Mouse (Mus musculus) natural killer cell, adult 2 months (primary cell): Measurements from ENCODE around the gene Cxcr1.

Experiments
- DNase-seq, 2 experiments: peaks; one replicate each; pipeline ENCODE4 v3.0.0; 2022; ENCODE audit warnings: low spot score in 2 of 2

The Cxcr1 gene

DNA sequence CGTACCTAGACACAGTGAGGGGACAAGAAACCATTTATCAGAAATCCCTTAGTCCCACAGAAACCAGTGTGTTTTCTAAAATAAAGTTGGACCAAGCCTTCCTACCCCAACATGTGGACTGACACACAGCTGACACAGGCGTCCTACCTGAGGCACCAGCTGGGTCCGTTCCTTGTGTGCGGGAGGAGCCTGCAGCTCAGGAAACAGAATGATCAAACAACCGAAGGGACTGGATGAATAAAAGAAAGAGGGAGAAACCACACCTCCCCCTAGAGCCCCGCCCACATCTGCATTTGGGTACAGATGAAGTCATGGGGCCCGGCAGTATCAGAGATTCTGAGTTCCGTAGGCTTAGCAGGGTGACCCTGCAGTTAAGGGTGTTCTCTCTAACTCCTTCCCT is at the start of gene Cxcr1:
Gene Cxcr1 (minus strand): TSS at position 187 of the 400 bp plus-strand sequence.
- no peak for DNase-seq

DNA sequence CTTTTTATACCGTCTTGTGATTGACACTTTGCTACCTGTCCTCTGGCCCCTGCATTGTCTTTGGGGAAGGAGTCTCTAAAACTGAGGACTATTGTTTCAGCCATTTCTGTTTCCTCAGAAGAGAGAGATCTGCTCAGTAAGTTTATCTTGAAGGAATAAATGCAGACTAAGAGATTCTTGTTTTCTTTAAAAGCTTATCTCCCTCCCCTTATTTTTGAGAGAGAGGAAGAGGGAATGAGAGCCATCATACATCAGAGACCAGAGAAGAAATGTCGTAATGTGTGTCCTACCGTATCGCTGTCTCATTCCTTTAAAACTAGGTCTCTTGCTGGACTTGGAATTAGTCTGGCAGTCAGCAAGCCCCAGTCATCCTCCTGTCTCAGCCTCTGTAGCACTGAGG is 46.4 kb upstream of the Cxcr1 start:
- no peak for DNase-seq

DNA sequence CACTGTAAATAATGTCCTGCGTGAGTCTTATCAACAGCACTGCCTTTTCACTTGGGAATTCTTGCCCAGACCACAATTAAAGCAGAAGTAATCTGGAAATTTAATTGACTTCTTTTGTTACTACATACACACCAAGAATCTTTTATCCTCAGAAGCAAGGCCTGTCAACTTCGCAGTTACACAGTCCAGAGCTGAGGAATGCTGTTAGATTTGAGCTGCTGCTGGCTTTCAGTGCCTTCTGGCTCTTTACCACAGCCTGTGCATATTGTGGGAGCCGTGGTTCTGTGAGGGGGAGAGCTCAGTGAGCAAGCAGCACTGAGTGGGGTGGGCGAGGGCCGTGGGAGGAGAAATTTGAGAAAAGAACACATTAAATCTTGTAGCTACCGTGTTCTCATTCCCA is 45.9 kb upstream of the Cxcr1 start:
- DNase-seq, result no peak

DNA sequence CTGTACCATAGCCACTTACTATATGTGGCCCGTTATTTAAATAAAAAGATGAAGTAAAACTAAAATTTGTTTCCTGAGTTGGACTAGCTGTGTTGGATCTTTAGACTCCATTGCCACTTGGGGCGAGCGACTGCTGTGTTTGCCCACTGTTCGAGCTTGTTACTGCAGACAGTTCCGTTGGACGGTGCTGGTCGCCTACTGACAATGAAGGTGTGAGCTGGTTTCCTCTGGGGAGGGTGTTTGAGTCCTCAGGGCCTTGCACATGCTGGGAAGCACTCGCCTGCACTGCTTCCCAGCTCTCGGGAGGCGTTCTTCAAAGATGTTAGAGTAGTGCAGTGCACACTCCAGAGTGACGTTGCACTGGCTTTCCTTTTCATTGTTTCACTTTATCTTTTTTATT is 45.2 kb upstream of the Cxcr1 start:
- DNase-seq, result peak; percentile 31 to 44

DNA sequence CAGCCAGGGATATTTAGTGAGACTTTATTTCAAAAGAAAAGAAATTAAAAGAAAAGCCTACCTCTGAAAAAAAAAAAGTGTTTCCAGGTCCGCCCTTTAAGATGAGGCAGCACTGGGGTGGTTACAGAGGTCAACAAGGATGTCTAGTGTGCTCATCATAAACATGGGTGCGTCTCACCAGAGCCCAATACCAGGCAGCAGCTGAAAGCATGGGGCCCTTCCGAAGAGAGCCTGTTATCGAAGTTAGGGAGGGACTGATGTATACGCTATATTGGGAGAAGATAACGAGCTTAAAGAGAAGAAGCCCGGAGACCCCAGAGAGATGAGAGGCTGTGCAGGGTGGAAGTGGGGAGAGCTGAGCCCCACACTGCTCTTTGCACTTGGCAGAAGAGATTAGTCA is 44.7 kb upstream of the Cxcr1 start:
- DNase-seq, result peak in 1 of 2 experiments; percentile 21

DNA sequence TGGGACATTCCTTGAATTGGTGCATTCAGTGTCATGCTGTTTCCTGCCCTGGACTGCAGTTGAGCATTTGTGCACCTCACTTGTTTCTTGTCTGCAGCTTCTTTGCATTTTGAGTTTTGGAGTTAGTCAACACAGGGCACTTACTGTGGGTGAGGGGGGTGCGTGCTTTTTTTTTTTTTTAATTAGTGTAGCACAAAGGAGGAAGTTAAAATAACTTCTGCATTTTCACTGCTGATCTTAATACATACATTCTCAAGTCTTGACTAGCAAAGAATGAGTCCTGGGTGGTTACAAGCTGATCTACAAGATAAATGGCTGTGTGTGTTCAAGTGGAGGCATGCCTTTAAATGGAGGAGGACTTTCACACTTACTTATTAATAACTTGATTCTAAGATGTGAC is 43.7 kb upstream of the Cxcr1 start:
- peak in 1 of 2 experiments; percentile 31 for DNase-seq

DNA sequence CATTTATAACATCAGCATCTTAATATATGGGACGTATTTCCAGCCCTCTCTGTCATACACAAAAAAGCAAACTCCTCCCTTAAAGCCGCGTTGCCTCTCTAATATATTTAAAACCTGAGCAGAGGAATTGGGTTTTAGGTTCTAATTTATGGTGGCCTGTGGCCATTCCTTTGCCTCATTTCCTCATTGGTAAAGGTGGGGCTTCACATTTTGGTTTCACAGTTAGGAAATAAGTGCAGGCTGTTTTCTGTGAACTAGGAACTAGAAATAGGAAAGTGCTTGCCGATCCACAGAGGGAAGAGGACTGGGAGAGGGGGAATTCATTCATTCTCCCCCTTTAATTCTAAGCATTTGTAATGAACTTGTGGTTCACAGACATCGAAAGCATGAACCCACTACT is 43.2 kb upstream of the Cxcr1 start:
- no peak for DNase-seq

DNA sequence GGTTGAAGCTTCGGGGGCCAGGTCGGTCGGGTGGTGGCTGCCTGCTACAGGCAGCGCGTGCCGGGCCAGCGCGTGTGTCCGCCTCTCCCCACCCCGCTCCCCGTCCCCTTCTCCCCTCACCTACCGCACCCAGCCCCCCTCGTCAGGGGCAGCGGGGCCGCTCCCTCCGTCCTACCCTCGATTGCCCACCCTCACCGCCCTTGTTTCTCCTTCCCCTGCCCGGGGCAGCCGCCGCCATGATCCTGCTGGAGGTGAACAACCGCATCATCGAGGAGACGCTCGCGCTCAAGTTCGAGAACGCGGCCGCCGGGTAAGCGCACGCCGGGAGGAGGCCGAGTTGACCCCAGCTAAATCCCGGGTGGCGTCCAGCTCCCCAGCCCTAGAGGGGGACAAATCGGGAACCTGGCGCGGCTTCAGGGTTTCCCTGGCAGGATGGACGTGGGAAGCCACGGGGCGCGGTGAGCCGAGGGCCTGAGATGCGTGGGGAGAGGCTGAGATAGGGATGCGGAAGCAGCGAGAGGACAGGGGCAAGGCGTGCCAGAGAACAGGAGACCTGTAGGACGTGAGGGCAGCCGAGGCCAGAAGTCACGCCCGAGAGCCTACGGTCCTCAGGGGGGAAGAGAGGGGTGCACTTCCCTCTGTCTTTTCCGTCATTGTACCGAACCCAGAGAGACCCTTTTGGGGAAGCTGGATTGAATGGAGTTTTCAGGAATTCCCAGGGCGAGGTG is 42.3 kb upstream of the Cxcr1 start:
- DNase-seq, result peak; percentile 31 to 41

DNA sequence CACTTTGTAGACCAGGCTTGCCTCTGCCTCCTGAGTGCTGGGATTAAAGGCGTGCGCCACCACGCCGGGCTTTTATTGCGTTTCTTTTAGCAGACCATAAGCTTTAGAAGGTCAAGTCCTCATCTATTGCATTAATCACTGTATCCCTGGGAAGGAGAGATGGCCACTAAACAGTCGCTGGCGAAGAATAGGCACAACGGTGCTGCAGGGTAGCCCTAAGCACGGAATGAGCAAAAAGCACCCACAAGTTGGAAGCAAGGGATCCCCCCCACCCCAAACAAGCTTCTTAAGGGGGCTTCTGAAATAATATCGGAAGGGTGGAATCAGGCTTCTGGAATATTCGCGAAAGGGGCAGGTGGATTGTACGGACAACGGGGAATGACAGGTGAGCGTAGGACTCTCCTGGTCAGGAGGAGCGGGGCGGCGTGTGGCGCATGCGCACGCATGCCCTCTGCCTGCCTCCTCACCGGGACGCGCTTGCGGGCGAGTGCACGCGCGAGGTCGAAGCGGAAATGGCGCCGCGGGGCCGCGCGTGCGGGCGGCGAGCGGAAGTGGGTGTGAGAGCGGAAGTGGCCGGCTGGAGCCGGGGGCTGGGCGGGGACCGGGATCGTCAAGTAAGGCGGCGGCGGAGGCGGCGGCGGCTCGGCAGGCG is 41.6 kb upstream of the Cxcr1 start, which contains the start of gene Arpc2:
Gene Arpc2 (plus strand): TSS at position 147 of the 652 bp plus-strand sequence.
- peak; percentile 97 to 98 for DNase-seq

DNA sequence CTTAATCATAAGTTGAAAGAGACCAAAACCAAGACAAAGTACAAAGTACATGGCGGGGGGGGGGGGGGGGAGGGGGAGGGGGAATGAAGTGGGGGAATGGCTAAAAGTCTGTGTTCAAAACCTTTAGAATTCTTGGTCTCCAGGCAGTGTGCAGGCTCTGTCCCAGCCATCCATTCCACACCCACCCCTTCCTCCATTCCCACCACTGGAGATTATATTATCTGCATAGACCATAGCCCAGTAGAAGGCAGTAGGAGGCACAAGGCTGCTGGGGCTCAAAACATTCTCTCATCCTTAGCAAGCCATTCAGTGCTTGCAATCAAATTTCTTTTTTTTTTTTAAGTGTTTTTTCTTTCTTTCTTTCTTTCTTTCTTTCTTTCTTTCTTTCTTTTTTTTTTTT is 36.6 kb upstream of the Cxcr1 start:
- no peak for DNase-seq

DNA sequence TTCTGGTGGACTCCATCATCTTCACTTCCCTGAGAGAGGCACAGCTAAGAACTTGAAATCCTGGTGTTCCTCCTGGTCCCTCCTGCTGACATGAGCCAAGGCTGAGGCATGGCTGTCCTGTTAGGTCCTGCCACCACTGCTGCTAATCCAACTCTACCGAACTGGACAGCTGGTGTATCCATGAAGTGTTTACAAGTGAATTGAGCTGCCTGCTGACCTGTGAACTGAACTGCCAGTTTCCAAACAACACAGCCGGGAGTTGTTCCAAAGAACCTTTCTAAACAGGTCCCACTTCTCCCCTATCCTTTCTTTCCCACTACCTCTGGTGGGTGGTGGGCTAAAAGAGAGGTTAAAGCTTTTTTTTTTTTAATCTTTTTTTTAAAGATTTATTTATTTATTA is 35.5 kb upstream of the Cxcr1 start:
- no peak for DNase-seq

DNA sequence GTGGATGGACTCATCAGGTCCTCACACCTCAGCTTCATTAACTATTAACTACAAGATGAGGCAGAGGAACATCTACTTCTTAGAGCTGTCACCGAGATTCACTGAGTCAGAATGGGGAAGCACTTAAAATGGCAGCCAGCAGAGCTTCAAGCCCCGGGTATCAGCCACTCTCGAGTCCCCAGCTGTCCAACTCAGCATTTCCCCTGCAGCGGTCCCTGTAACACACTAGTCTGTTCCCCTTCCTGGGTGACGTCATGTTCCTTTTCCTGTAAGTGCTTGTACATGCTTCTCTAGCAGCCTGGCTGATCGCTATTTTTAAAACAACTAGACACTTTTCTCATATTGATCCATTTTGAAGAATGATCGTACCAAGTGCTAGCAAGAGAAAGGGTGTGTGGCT is 32.9 kb upstream of the Cxcr1 start:
- DNase-seq, result peak; percentile 69 to 78

DNA sequence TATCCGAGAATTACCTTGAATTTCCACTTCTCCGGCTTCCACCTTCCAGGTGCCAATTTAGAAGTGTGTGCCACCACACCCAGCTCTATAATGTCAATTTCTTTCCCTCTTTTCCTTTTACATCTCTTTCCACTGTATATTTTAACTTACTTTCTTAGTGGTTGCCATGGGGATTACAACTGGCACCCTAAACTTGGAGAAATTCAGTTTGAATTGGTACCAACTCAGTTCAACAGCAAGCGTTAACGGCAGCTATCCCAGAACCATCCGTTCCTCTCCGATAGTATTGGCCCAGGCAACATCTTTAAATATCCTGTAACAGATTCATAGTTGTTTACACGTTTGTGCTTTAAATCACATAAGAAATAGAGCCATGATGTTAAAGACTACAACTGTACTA is 25.5 kb upstream of the Cxcr1 start:
- no peak for DNase-seq

DNA sequence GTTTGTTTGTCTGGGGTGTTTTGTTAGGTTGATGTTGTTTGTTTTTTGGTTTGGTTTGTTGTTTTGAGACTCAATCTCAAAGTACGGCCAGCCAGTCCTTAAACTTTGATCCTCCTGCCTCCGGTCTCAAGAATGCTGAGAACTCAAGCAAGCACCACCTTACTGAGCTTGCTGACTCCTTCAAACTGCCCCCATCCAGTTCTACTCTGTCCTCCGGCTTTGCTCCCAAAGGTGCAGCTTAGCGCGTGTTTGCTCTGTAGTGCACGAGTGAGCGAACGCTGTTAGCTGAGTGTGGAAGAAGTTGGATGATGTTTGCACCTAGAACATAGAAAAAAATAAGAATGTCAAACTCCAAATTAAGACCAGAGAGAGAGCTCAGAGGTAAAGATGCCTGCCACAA is 14.5 kb upstream of the Cxcr1 start:
- no peak for DNase-seq

DNA sequence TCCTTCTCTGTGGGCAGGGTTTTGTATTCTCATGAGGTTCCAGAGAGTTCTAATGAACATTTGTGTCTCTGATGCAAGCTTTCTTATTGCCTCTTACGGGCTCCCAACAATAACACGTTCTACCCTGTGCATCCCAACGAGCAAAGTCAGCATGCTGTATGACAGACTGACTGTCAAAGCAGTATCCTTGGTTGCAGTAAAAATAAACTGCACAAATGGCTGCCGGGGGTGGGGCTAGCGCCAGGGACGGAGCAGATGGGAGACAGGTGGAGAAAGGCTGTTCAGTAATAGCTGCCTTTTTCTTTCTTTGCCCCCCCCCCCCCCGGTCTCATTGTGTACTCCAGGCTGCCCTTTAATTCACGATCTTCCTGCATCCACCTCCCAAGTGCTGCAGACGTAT is 13.5 kb upstream of the Cxcr1 start:
- no peak for DNase-seq

DNA sequence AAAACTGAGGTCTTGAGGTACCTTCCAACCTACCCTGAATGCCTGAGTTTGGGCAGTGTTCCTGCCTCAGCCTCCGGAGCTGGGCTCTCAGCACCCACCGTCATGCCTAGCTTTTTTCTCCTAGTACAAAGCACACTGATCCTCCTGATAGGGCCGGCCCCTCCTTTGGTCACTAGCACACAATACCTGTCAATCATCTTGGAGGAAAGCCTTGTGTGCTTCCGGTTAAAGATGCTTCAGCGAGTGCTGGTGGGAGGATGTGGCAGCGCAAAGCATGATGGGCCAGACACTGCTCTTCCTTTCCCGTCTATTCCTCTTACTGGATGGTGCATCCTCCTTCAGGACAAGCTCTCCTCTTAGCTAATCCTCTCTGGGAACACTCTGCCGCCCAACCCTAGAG is 12.2 kb upstream of the Cxcr1 start:
- DNase-seq, result no peak

DNA sequence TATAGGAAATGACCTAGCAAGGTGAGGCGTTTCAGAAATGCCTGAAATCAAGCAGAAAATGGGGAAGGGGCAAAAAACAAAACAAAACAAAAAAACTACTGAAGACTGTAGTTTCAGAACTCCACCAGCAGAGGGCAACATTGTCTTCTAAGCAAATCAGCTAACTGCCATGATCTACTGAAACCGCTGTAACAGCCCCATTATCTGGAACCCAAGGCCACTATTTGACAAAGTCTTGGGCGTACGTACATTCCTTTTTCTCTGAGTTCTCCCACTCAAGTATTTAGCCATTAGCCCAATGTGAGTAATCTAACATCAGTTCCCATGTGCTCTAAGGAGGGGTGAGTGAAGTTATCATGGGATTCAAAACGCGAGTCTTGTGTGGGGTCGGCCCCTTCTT is 11.4 kb upstream of the Cxcr1 start:
- peak; percentile 12 to 39 for DNase-seq

DNA sequence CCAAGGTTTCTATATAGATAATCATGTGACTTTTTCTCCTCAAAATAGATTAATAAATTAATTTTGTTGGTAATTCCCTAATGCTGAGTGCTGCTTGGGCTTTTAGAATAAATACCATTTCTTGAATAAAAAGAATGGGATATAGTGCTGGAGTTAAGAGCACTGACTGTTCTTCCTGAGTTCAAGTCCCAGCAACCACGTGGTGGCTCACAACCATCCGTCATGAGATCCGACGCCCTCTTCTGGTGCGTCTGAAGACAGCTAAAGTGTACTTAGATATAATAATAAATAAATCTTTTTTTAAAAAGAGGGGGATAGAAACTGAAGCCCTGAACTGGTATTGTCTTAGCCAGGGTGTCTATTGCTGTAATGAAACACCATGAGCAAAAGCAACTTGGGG is 9.0 kb upstream of the Cxcr1 start:
- no peak for DNase-seq

DNA sequence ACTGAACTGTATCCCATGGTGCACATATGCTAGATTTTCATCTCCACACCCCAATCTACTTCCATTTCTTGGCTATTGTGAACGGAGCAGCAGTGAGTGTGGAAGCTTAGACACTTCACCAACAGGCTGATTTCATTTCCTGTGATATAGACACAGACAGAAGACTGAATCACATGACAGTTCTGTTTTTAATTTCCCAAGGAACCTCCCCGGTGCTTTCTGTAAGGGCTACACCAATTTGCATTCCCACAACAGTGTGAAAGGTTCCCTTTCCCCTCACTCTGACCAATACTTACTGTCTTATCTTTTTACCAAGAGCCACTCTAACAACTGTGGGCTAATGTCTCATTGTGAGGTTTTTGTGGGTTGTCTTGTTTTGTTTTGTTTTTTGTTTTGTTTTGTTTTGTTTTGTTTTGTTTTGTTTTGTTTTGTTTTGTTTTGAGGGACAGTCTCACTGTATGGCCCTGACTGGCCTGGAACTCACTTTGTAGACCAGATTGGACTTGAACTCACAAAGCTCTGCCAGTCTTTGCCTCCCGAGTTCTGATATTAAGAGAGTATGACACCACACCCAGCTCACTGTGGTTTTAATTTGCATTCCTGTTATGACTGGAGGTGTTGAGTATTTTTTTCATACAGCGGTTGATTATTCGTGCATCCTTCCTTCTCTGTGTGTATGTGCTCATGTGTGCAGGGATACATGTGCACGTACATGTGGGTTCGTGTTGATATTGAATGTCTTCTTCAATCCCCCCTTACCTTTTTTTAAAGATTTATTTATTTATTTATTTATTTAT is 6.8 kb upstream of the Cxcr1 start:
- DNase-seq, result peak; percentile 17 to 38

DNA sequence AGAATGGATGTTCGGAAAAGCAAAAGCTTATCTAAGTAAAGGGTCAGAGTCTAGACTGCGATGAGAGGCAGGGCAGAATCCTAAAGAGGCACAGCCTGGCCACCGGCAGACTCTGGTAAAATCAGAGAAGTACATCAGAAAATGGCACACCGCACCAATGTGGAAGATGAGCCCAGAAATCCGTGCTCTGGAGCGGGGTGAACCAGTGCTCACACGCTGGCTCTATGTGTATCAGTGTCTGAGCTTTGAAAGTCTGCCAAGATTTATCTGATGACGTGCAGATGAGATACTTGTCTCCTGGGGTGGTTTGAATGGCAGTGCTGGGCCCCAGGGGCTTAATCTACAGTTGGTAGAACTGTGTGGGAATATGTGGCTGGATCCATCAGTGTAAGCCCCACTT is 4.6 kb upstream of the Cxcr1 start:
- no peak for DNase-seq

DNA sequence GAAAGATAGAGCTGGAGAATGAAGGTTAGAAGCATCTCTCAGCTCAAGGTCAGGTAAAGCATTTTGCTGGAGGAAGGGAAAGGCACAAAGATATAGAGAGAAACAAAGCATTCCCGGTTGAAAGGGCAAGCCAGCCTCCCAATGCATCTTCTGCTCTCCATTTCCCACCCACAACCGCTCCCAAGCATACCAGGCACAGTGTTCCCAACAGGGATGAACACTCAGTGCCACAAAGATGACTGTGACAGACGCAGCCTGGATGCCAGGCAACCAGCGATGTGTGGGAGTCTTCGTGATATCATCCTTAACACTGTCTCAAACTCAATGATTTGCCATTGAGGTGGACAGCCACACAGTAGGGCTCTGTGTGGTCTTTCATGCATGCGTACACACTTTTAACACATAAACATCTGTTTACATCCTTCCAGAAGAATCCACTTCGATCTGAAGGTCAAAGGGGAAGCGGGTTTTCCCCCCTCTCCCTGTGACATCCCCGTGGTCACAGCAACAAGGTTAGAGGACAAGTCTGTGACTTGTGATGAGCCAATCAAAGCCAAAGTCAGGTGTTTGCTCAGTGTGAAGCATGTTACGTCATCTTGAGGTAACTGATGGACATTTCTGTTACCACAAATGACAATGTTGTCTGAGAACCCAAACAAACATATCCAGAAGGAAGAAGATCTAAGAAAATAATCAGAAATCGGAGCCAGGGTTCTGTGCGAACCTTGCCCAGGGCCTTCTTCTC is 3.5 kb upstream of the Cxcr1 start:
- DNase-seq, result no peak
